Mouse (Mus musculus) spleen, adult 2 months (tissue): ENCODE results near the gene Cdkn2aip. TPM values are rescaled to one million over a fixed set of nuclear protein-coding genes. Genes with fewer than 3 reads are reported as not detected.

Experiments used
- DNase-seq, 2 experiments: peaks; one replicate each; pipeline versions ENCODE4 v3.0.0 to v3.0.0-alpha.2; 2012 to 2021; ENCODE audit warnings: low spot score in 2 of 2, low read depth in 1 of 2
- H3K27ac ChIP-seq: fragments of 200-500 bp; 2 replicates; pipeline ENCODE4 v1.5.1; 2012; ENCODE audit warnings: low read length, inconsistent platforms; ENCODE audit not compliant: insufficient read depth
- H3K27me3 ChIP-seq: fragments of 200-500 bp; 2 replicates; pipeline ENCODE4 v1.6.1; 2012; ENCODE audit warnings: mild to moderate bottlenecking, moderate library complexity, low read length, inconsistent platforms; ENCODE audit not compliant: control insufficient read depth, insufficient read depth
- H3K36me3 ChIP-seq: fragments of 200-500 bp; 2 replicates; pipeline ENCODE4 v1.6.1; 2012; ENCODE audit warnings: mild to moderate bottlenecking, low read length, inconsistent platforms; ENCODE audit not compliant: control insufficient read depth, insufficient read depth
- H3K4me1 ChIP-seq: fragments of 200-500 bp; 2 replicates; pipeline ENCODE4 v1.6.1; 2011; ENCODE audit warnings: inconsistent platforms; ENCODE audit not compliant: control insufficient read depth, insufficient read depth, insufficient read length
- H3K4me3 ChIP-seq: fragments of 200-500 bp; 2 replicates; pipeline ENCODE4 v1.5.1; 2011; ENCODE audit warnings: mild to moderate bottlenecking, inconsistent platforms; ENCODE audit not compliant: insufficient read depth, insufficient read length; ENCODE audit errors: extremely low read depth
- CTCF ChIP-seq: fragments of 200-500 bp; IDR thresholded peaks from 2 replicates; pipeline ENCODE4 v1.5.1; 2011; ENCODE audit warnings: mild to moderate bottlenecking, inconsistent platforms; ENCODE audit not compliant: insufficient read depth, insufficient read length, insufficient replicate concordance; ENCODE audit errors: extremely low read depth
- POLR2A ChIP-seq: fragments of 200-500 bp; IDR thresholded peaks from 2 replicates; pipeline ENCODE4 v1.6.1; 2011; ENCODE audit warnings: low read depth, low read length, inconsistent platforms
- WGBS: fragments of 180-500 bp; shearing (Covaris S2); methylation state at CpG from one replicate; pipeline ENCODE4 v1.1.7; 2018; 5-methylcytosine and 5-hydroxymethylcytosine counted together
- polyA plus RNA-seq: library from polyadenylated mRNA; depleted of rRNA; stranded (reverse); fragments of >200 nt; gene quantifications from 2 replicates; pipeline ENCODE4 v1.2.3, GENCODE M21; 2012

Gene Cdkn2aip
- polyA plus RNA-seq, 1 experiment, result 11.2 TPM

DNA sequence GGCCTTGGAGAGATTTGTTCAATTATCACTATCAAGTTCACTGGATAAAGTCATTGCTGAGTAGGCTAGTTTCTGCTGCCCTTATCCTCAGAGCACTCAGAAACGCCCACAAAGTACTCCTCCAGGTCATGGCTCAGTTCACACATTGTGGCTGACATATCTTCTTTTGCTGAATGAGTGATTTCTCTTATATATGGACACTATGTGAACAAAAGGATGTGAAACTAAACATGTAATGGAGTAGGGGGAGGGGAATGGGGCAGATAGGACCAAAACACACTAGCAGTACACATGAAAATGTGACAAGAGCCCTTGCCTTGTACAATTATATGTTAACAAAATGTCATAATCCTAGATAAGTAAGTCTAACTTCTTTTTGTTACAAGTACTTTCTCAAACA lies 11.4 kb downstream of the Cdkn2aip start:
- H3K27me3 ChIP-seq, result no peaks in the 10 kb centered on the region
- 15% methylated on average over 1 of the region's 1 CpGs for WGBS
- no peak overlapping the region for H3K27ac ChIP-seq
- peak; percentile 9 for DNase-seq
- no peak overlapping the region for H3K4me3 ChIP-seq
- TF ChIP-seq POLR2A, result no peak
- TF ChIP-seq CTCF, result no peak
- H3K36me3 ChIP-seq, result peaks cover 2% of the 10 kb centered on the region
- H3K4me1 ChIP-seq, result no peaks in the 10 kb centered on the region; the same call in 1 of the 2 replicates

GRCm38 (mm10) chr8:47697696-47698095 lies 16.0 kb downstream of the Cdkn2aip start:
- 73% methylated on average over 1 of the region's 1 CpGs for WGBS
- no peak overlapping the region for H3K27ac ChIP-seq
- no peak overlapping the region for H3K4me3 ChIP-seq
- TF ChIP-seq POLR2A (no peak), CTCF (no peak)
- no peaks in the 10 kb centered on the region; the same call in 1 of the 2 replicates for H3K4me1 ChIP-seq
- H3K27me3 ChIP-seq, result no peaks in the 10 kb centered on the region
- H3K36me3 ChIP-seq, result no peaks in the 10 kb centered on the region
- no peak for DNase-seq

DNA sequence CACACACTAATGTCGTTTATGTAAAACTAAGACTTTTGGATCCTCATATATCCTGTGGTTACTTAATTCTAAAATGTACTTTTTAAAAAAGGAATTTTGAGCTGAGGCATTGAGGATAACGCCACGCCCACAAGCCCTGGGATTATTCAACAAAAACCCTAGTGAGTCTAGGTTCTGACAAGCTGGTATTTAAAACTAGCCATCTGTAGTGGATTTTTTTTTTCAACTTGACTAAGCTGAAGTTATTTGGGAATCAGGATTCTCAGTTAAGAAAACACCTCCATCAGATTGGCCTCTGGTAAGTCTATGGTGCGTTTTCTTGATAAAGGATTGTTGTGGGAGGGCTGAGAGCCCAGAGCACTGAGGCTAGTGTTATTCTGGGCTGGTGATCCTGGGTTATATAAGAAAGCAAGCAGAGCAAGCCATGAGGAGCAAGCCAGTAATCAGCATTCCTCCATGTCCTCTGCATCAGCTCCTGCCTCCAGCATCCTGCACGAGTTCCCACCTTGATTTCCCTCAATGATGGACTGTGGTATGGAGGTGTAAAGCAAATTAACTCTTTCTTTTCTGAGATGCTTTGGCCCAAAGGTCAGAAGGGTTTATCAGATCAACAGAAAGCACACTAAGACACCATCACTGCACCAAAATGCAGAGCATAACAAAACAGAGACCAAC lies 18.2 kb downstream of the Cdkn2aip start:
- 80% methylated on average over 5 of the region's 5 CpGs for WGBS
- Histone ChIP-seq H3K4me3 (no peak overlapping the region), H3K27ac (no peak overlapping the region), H3K36me3 (no peaks in the 10 kb centered on the region), H3K4me1 (no peaks in the 10 kb centered on the region), H3K27me3 (no peaks in the 10 kb centered on the region)
- DNase-seq, result no peak
- TF ChIP-seq POLR2A, result no peak
- TF ChIP-seq CTCF, result no peak

GRCm38 (mm10) chr8:47693119-47693518 lies 20.6 kb downstream of the Cdkn2aip start:
- peak; percentile 21 to 65 for DNase-seq
- H3K4me1 ChIP-seq, result no peaks in the 10 kb centered on the region
- H3K27me3 ChIP-seq, result no peaks in the 10 kb centered on the region
- TF ChIP-seq CTCF, result peak; percentile 29; the same call in 1 of the 2 replicates
- TF ChIP-seq POLR2A, result no peak
- WGBS, result 13% methylated on average over 2 of the region's 2 CpGs
- no peak overlapping the region for H3K27ac ChIP-seq
- no peak overlapping the region for H3K4me3 ChIP-seq
- no peaks in the 10 kb centered on the region for H3K36me3 ChIP-seq

- Histone ChIP-seq H3K27ac (no peak overlapping the region), H3K36me3 (no peaks in the 10 kb centered on the region), H3K4me1 (no peaks in the 10 kb centered on the region), H3K27me3 (no peaks in the 10 kb centered on the region), H3K4me3 (no peak overlapping the region)
- TF ChIP-seq CTCF, result no peak
- no peak for TF ChIP-seq POLR2A
- DNase-seq, result no peak
- 93% methylated on average over 9 of the region's 10 CpGs for WGBS
Observed at GRCm38 (mm10) chr8:47691831-47692230, 21.9 kb downstream of the Cdkn2aip start.

GRCm38 (mm10) chr8:47691303-47691702 lies 22.4 kb downstream of the Cdkn2aip start:
- no peaks in the 10 kb centered on the region for H3K4me1 ChIP-seq
- WGBS, result 76% methylated on average over 7 of the region's 7 CpGs
- no peak overlapping the region for H3K4me3 ChIP-seq
- H3K27me3 ChIP-seq, result no peaks in the 10 kb centered on the region
- no peak overlapping the region for H3K27ac ChIP-seq
- no peaks in the 10 kb centered on the region for H3K36me3 ChIP-seq
- DNase-seq, result no peak
- TF ChIP-seq POLR2A, result no peak
- no peak for TF ChIP-seq CTCF

GRCm38 (mm10) chr8:47690674-47691078 lies 23.1 kb downstream of the Cdkn2aip start:
- H3K27ac ChIP-seq, result no peak overlapping the region
- no peaks in the 10 kb centered on the region for H3K36me3 ChIP-seq
- H3K27me3 ChIP-seq, result no peaks in the 10 kb centered on the region
- no peaks in the 10 kb centered on the region for H3K4me1 ChIP-seq
- DNase-seq, result no peak
- 5% methylated on average over 16 of the region's 16 CpGs for WGBS
- TF ChIP-seq CTCF (no peak), POLR2A (no peak)
- H3K4me3 ChIP-seq, result peak overlapping the region; percentile 42
